Mouse (Mus musculus) embryonic facial prominence, embryonic 14.5 days (tissue): ENCODE data around the gene Slc27a4. TPM values are rescaled to one million over a fixed set of nuclear protein-coding genes. Genes with fewer than 3 reads are reported as not detected.
A peak's percentile ranks its signal among the peaks of the same experiment; 100 is the strongest.

Experiments used
- ATAC-seq: fragments of 200-750 bp; cut with Nextera tagmentation; 2 replicates; pipeline ENCODE4 v1.8.0; 2017; ENCODE audit warnings: low read depth, moderate number of reproducible peaks, moderate TSS enrichment
- DNase-seq: peaks from one replicate; pipeline ENCODE4 v3.0.0-alpha.2; 2015; ENCODE audit warnings: low spot score
- H3K27ac ChIP-seq: fragments of 300-500 bp; sonication (generic); replicated peaks from 2 replicates; pipeline ENCODE4 v1.5.1; 2014; ENCODE audit warnings: low read depth, mild to moderate bottlenecking, low read length, moderate library complexity
- H3K27me3 ChIP-seq: fragments of 300-500 bp; sonication (generic); replicated peaks from 2 replicates; pipeline ENCODE4 v1.6.1; 2014; ENCODE audit warnings: low read length; ENCODE audit not compliant: control insufficient read depth, insufficient read depth
- H3K36me3 ChIP-seq: fragments of 300-500 bp; sonication (generic); 2 replicates; pipeline ENCODE4 v1.6.1; 2014; ENCODE audit warnings: low read length, mixed read lengths; ENCODE audit not compliant: control insufficient read depth, insufficient read depth
- H3K4me1 ChIP-seq: fragments of 300-500 bp; sonication (generic); 2 replicates; pipeline ENCODE4 v1.6.1; 2014; ENCODE audit warnings: antibody characterized with exemption, low read length; ENCODE audit not compliant: control insufficient read depth, insufficient read depth
- H3K4me2 ChIP-seq: fragments of 300-500 bp; sonication (generic); 2 replicates; pipeline ENCODE4 v1.6.1; 2014; ENCODE audit warnings: low read depth, mild to moderate bottlenecking, low read length, moderate library complexity, mixed read lengths
- H3K4me3 ChIP-seq: fragments of 300-500 bp; sonication (generic); 2 replicates; pipeline ENCODE4 v1.5.1; 2014; ENCODE audit warnings: low read depth, mild to moderate bottlenecking, low read length
- H3K9ac ChIP-seq: fragments of 300-500 bp; sonication (generic); 2 replicates; pipeline ENCODE4 v1.6.1; 2014; ENCODE audit warnings: low read depth, mild to moderate bottlenecking, low read length, moderate library complexity, mixed read lengths
- H3K9me3 ChIP-seq: fragments of 300-500 bp; sonication (generic); 2 replicates; pipeline ENCODE4 v1.6.1; 2016; ENCODE audit warnings: low read length; ENCODE audit not compliant: control insufficient read depth
- WGBS: fragments of 180-500 bp; shearing (Covaris S2); extraction: QIAGEN DNeasy Blood & Tissue Kit; methylation state at CpG from one replicate; pipeline ENCODE4 v1.1.7; 2014; 5-methylcytosine and 5-hydroxymethylcytosine counted together
- polyA plus RNA-seq: library from polyadenylated mRNA; unstranded; fragments of >200 nt; fragmentation: Nextera tagmentation; extraction: Ambion mirVana; gene quantifications from 2 replicates; pipeline ENCODE4 v1.2.1, GENCODE M21; 2014

Slc27a4 gene
- 15.0 and 15.7 TPM in 2 replicates for polyA plus RNA-seq

DNA sequence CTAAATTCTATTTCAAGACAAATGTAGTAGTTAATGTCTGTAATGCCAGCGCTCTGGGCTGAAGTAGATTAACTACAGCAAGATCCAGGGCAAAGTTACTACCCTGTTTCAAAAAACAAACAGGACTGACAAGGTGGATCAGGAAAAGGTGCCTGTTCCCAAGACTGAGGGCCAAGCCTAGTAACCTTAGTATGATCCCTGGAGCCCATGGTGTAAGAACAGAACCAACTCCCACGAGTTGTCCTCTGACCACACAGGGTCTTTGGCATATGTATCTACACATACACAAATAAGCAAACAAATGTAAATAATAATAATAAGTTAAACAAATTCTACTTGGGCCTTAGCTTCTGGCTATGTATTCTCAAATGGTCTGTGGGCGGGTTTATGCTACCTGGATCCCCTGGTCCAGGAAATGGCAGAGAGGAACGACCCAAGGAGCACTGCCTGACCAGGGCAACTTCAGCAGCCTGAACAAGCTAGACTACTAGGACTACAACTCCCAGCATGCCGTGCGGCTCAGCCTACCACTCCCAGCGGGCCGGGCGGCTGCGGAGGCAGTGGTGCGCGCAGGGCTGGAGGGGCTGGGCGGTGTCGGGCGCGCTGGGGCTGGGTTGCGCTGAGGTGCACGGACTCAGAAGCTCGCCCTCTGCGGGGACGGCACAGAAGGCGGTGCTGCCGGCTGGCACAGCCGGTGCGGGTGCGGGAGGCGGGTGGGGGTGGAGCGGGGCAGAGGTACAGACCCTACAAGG lies at the start of gene Slc27a4:
Gene Slc27a4, plus strand, starts transcription at position 560 of the 752 bp plus-strand sequence.
- WGBS: 6% methylated on average over 17 of the region's 28 CpGs
- Histone ChIP-seq H3K27ac (peak within 1 kb of the TSS; percentile 75), H3K9me3 (no peaks in the 10 kb centered on the region), H3K9ac (peak within 1 kb of the TSS; percentile 84), H3K4me1 (peaks cover 7% of the 10 kb centered on the region), H3K27me3 (no peaks in the 10 kb centered on the region), H3K36me3 (peaks cover 26% of the 10 kb centered on the region), H3K4me2 (peak within 1 kb of the TSS; percentile 87), H3K4me3 (peak within 1 kb of the TSS; percentile 77)
- peak; percentile 96 for DNase-seq
- peak; percentile 99 for ATAC-seq

- peaks cover 25% of the 10 kb centered on the region for H3K27me3 ChIP-seq
- H3K9ac ChIP-seq: no peak overlapping the region
- no peaks in the 10 kb centered on the region for H3K9me3 ChIP-seq
- DNase-seq (no peak), ATAC-seq (no peak)
- no peak overlapping the region for H3K4me2 ChIP-seq
- H3K36me3 ChIP-seq: no peaks in the 10 kb centered on the region
- H3K27ac ChIP-seq: no peak overlapping the region
- H3K4me1 ChIP-seq: peaks cover 4% of the 10 kb centered on the region; the same call in 1 of the 2 replicates
- no peak overlapping the region for H3K4me3 ChIP-seq
These were observed 46.7 kb upstream of the Slc27a4 start for GRCm38 (mm10) chr2:29755693-29756092.

DNA sequence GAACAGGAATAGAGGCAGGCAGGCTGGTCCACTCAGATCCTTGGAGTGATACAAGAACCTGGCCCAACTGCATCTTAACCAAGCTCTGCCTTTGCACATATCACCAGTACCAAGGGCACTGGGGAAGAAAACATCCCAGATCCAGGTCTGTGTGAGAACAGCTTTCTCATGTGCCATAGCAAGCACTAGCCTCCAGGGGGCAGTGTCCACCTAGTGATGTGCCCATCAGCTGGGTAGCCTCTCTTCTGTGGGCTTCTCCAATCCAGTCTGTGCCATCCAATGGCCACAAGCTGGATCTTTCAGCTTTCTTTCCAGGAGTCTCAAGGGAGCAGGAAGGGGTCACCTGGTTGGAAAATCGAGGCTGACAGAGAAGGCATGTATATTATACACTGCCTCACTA lies 37.6 kb upstream of the Slc27a4 start:
- Histone ChIP-seq H3K9ac (no peak overlapping the region), H3K9me3 (no peaks in the 10 kb centered on the region), H3K4me3 (no peak overlapping the region), H3K36me3 (no peaks in the 10 kb centered on the region), H3K4me1 (no peaks in the 10 kb centered on the region), H3K27ac (no peak overlapping the region), H3K27me3 (no peaks in the 10 kb centered on the region), H3K4me2 (no peak overlapping the region)
- WGBS: 0% methylated on average over 1 of the region's 1 CpGs
- DNase-seq (peak; percentile 69), ATAC-seq (peak; percentile 56)

DNA sequence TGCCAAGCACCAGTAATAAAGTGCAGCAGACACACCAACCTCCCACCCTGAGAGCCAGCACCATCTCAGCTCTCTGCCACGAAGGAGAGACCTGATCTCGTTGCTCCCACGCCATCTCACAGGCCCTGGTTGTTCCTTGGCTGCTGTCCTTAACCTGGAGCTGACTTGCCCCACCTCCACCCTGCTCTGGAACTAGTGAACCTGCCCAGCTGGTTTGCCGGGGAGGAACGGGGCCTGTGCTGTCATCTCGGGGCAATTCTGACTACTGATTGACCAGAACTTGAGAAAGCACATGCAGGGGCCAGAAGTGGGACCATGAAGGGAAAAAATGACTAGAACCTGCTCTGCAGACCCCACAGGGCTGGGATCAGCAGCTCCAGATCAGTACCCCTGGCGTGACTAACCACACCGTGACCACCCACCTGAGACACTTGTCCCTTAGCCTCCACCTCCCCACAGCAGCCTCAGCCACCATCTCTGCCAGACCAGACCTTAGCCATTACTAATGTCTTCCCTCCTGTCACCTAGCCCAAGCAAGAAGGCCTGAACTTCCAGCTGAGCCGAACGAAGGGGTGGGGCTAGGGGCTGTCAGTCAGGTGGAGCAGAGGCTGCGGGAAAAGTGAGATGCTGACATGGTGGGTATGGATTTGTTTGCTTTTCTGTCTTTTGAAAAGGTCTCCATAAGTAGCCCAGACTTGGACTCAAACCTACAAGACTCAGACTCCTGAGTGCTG lies 34.3 kb upstream of the Slc27a4 start:
- H3K9ac ChIP-seq: no peak overlapping the region
- ATAC-seq (no peak), DNase-seq (peak; percentile 20)
- no peaks in the 10 kb centered on the region for H3K27me3 ChIP-seq
- H3K4me1 ChIP-seq: no peaks in the 10 kb centered on the region
- H3K4me3 ChIP-seq: no peak overlapping the region
- 57% methylated on average over 11 of the region's 11 CpGs for WGBS
- H3K27ac ChIP-seq: no peak overlapping the region
- 0 out of 2 replicates have a peak, but pooled peaks cover 3% of the 10 kb centered on the region for H3K36me3 ChIP-seq
- no peak overlapping the region for H3K4me2 ChIP-seq
- H3K9me3 ChIP-seq: no peaks in the 10 kb centered on the region

DNA sequence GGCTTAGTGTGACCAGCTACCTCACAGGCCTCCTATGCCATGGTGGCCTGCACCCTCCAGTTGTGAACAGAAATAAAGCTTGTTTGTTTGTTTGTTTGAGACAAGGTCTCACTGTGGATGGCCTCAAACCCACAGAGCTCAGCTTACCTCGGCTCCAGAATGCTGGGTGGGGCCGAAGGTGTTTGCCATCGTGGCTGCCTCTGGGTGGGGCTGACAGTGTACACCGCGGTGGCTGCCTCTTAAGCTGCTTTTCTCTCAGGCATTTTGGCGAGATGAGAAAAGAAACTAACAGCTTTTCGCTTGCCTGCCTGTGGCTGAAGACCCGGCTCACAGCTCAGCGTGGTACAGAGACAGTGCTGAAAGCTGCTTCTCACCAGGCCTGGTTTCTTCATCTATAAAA lies 33.5 kb upstream of the Slc27a4 start:
- H3K4me3 ChIP-seq: no peak overlapping the region
- ATAC-seq (no peak), DNase-seq (no peak)
- no peaks in the 10 kb centered on the region for H3K27me3 ChIP-seq
- H3K27ac ChIP-seq: no peak overlapping the region
- no peaks in the 10 kb centered on the region for H3K4me1 ChIP-seq
- H3K9ac ChIP-seq: no peak overlapping the region
- H3K4me2 ChIP-seq: no peak overlapping the region
- WGBS: 61% methylated on average over 9 of the region's 9 CpGs
- H3K9me3 ChIP-seq: no peaks in the 10 kb centered on the region
- H3K36me3 ChIP-seq: peaks cover 10% of the 10 kb centered on the region; the same call in 1 of the 2 replicates

DNA sequence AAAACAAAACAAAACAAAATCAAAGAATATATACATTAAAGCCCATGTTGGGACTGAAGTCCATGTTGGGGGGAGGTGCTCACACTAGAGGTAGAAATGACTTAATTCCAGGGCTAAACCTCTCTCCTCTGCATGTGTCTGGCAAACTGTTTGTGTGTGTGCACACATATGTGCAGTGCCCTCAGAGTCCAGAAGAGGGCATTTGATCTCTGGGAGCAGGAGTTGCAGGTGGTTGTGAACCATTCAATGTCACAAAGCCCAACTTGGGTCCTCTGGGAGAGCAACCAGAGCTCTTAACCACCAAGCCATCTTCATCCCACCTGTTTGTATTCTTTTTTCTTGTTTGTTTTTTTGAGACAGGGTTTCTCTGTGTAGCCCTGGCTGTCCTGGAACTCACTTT lies 32.3 kb upstream of the Slc27a4 start:
- no peak for DNase-seq
- H3K4me1 ChIP-seq: no peaks in the 10 kb centered on the region
- no peak overlapping the region for H3K27ac ChIP-seq
- ATAC-seq: no peak
- H3K9me3 ChIP-seq: no peaks in the 10 kb centered on the region
- peaks cover 15% of the 10 kb centered on the region; the same call in 1 of the 2 replicates for H3K36me3 ChIP-seq
- no peak overlapping the region for H3K4me2 ChIP-seq
- H3K9ac ChIP-seq: no peak overlapping the region
- no peak overlapping the region for H3K4me3 ChIP-seq
- no peaks in the 10 kb centered on the region for H3K27me3 ChIP-seq

GRCm38 (mm10) chr2:29771611-29772461 lies 30.6 kb upstream of the Slc27a4 start:
- Histone ChIP-seq H3K36me3 (peaks cover 25% of the 10 kb centered on the region), H3K27me3 (no peaks in the 10 kb centered on the region), H3K4me2 (no peak overlapping the region), H3K4me3 (no peak overlapping the region), H3K4me1 (no peaks in the 10 kb centered on the region), H3K9me3 (no peaks in the 10 kb centered on the region), H3K9ac (no peak overlapping the region), H3K27ac (no peak overlapping the region)
- ATAC-seq (no peak), DNase-seq (no peak)
- 84% methylated on average over 8 of the region's 8 CpGs for WGBS

DNA sequence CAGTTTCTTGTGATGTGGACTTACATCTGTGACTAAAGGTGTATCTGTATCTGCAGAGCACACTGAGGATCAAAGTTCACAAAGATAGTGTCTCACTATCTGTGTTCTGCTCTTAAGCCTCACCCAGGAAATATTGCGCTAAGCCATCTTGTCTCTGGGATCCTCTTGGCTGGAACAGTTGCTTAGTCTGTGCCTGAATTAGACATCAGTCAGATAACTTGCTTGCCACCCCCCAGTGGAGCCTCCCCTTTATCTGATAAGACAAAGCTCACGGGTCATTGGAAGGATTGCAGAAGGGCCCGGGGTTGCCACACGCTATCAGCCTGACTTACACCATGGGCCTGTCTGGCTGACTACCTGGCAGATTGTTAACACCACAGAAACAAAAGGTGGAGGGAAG lies 29.1 kb upstream of the Slc27a4 start:
- no peak for DNase-seq
- Histone ChIP-seq H3K4me1 (no peaks in the 10 kb centered on the region), H3K27me3 (no peaks in the 10 kb centered on the region), H3K27ac (no peak overlapping the region), H3K4me3 (no peak overlapping the region), H3K9me3 (no peaks in the 10 kb centered on the region), H3K9ac (no peak overlapping the region), H3K36me3 (peaks cover 40% of the 10 kb centered on the region), H3K4me2 (no peak overlapping the region)
- 96% methylated on average over 4 of the region's 4 CpGs for WGBS
- no peak for ATAC-seq
